Mouse (Mus musculus): ENCODE data around the gene 6330409D20Rik.

DNA sequence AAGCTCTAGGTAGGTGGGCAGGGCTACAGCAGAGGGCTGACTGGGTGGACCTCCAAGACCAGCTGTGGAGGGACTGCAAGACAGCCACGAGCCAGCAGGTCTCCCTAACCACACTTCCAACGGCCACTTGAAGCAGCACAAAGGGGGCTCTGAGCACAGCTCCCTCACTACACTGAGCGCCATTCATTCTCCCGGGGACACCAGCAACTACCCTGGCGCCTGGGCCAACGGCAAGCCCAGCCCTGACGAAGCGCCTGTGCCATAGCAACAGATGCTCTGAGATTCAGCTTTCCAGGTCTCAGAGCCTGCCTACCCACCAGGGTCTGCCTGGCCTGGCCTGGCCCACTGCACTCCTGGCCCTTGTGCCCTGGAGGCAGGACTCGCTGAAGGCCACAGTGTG is 22.1 kb downstream of the 6330409D20Rik start:
- no peak for TF ChIP-seq CTCF (IDR thresholded peaks at IDR 0.05; ENCODE audit: borderline replicate concordance, insufficient read depth, low read depth, low read length)
- no peak for TF ChIP-seq POLR2A (IDR thresholded peaks at IDR 0.05; ENCODE audit: borderline replicate concordance, insufficient read depth, low read length)

Data from cerebellum, adult 2 months (tissue).